Comparison of ENCODE assay signal across 10 mouse cellular contexts in genomic region chr3:68587567-68588245, GRCm38 (mm10).
A peak's percentile ranks its signal among the peaks of the same experiment; 100 is the strongest.
DNase-seq lines count a peak whose midpoint lies in the region; ATAC-seq and TF ChIP-seq lines count a peak whose summit lies in the region.
"Had no signal": no experiment of that assay in that cellular context is flagged by ENCODE, and none has a peak within 500 bp of the region (broad histone marks: within the 10 kb centered on the region; RNA-seq: fewer than 3 reads in every experiment).

No protein-coding gene starts in this region.

- TF ChIP-seq CTCF in brain, embryonic 14.5 days (IDR thresholded peaks at IDR 0.05; ENCODE audit: borderline replicate concordance, extremely low read depth, insufficient read depth, insufficient read length) = no peak

- peaks cover 46% of the 10 kb centered on the region for H3K4me1 ChIP-seq in heart, embryonic 11.5 days (ENCODE audit: control insufficient read depth, insufficient read depth, low read length)
- peaks cover 67% of the 10 kb centered on the region for H3K4me1 ChIP-seq in forebrain, embryonic 13.5 days

- H3K9me3 ChIP-seq in heart, embryonic 11.5 days (replicated peaks; ENCODE audit: control insufficient read depth, low read length) = no peaks in the 10 kb centered on the region
- no peaks in the 10 kb centered on the region for H3K9me3 ChIP-seq in forebrain, embryonic 13.5 days (replicated peaks)
- H3K9me3 ChIP-seq: lung, embryonic 15.5 days had no signal

- H3K4me2 ChIP-seq in heart, embryonic 11.5 days = no peak overlapping the region
- H3K4me2 ChIP-seq in forebrain, embryonic 13.5 days = no peak overlapping the region
- H3K4me2 ChIP-seq: lung, embryonic 15.5 days had no signal

- ATAC-seq in heart, embryonic 11.5 days (replicated peaks; ENCODE audit: insufficient number of reproducible peaks, low FRiP score, low TSS enrichment) = no peak
- ATAC-seq in forebrain, embryonic 13.5 days = peak; percentile 54; the same call in 1 of the 2 replicates

- TF ChIP-seq POLR2A in brain, embryonic 14.5 days (IDR thresholded peaks at IDR 0.05; ENCODE audit: borderline replicate concordance, extremely low read depth, insufficient read depth, insufficient read length, poor library complexity, severe bottlenecking) = no peak

- 0 out of 2 replicates have a peak overlapping the region, but pooled peaks have one; percentile 51 for H3K27ac ChIP-seq in heart, embryonic 11.5 days (ENCODE audit: low read depth, low read length)
- peak overlapping the region; percentile 69 for H3K27ac ChIP-seq in forebrain, embryonic 13.5 days
- H3K27ac ChIP-seq: lung, embryonic 15.5 days had no signal

- H3K27me3 ChIP-seq in heart, embryonic 11.5 days (ENCODE audit: control insufficient read depth, insufficient read depth, low read length) = no peaks in the 10 kb centered on the region
- no peaks in the 10 kb centered on the region for H3K27me3 ChIP-seq in forebrain, embryonic 13.5 days
- H3K27me3 ChIP-seq: lung, embryonic 15.5 days had no signal

- no peak for DNase-seq in heart, adult 9 months (ENCODE audit: low spot score in 2 of 2)
- peak; percentile 82 for DNase-seq in brain, embryonic 14.5 days (ENCODE audit: low read depth)
- peak; percentile 54 for DNase-seq in mesoderm, embryonic 11.5 days (ENCODE audit: low read depth, low spot score)
- no peak for DNase-seq in Muller cell, postnatal 12 days (ENCODE audit: inconsistent ontology term)
- DNase-seq in gastrocnemius, postnatal 36 days = no peak
- no peak for DNase-seq in frontal cortex, postnatal 25 days (ENCODE audit: low spot score in 2 of 2)
- DNase-seq: kidney, adult 11 months had no signal

- H3K36me3 ChIP-seq in heart, embryonic 11.5 days (ENCODE audit: control insufficient read depth, insufficient read depth, low read length) = no peaks in the 10 kb centered on the region
- no peaks in the 10 kb centered on the region for H3K36me3 ChIP-seq in forebrain, embryonic 13.5 days (ENCODE audit: poor library complexity, severe bottlenecking)
- H3K36me3 ChIP-seq: lung, embryonic 15.5 days had no signal

- 55% methylated on average over 10 of the region's 10 CpGs for WGBS in heart, embryonic 11.5 days (ENCODE audit: insufficient replicate concordance)
- WGBS in forebrain, embryonic 13.5 days = 28% methylated on average over 10 of the region's 10 CpGs

- no peak overlapping the region for H3K4me3 ChIP-seq in heart, embryonic 11.5 days (ENCODE audit: low read depth, low read length)
- no peak overlapping the region for H3K4me3 ChIP-seq in forebrain, embryonic 13.5 days
- H3K4me3 ChIP-seq: lung, embryonic 15.5 days had no signal

- no peak overlapping the region for H3K9ac ChIP-seq in heart, embryonic 11.5 days (ENCODE audit: low read depth, low read length)
- no peak overlapping the region for H3K9ac ChIP-seq in forebrain, embryonic 13.5 days
- H3K9ac ChIP-seq: lung, embryonic 15.5 days had no signal

- intact Hi-C loops in gastrocnemius, postnatal 36 days (cut with DNase I) = no loop called here

Comparison
In these comparisons a context has a peak if more than half of its experiments do, and no peak if none do; other contexts are left out.
1. DNase-seq: peak in brain, embryonic 14.5 days (single experiment) and mesoderm, embryonic 11.5 days (single experiment); none in heart, adult 9 months (0 of 2), Muller cell, postnatal 12 days (single experiment), gastrocnemius, postnatal 36 days (0 of 2) and frontal cortex, postnatal 25 days (0 of 2).